Mouse (Mus musculus) neural tube, postnatal 0 days (tissue): ENCODE results near the gene Bmp15. TPM values are rescaled to one million over a fixed set of nuclear protein-coding genes. Genes with fewer than 3 reads are reported as not detected.

Source experiments
- polyA plus RNA-seq: library from polyadenylated mRNA; unstranded; fragments of >200 nt; fragmentation: Nextera tagmentation; extraction: Ambion mirVana; gene quantifications from 2 replicates; pipeline ENCODE4 v1.2.1, GENCODE M21; 2015

Gene Bmp15
- polyA plus RNA-seq, result 0.25 TPM in 2 replicates

GRCm38 (mm10) chrX:6320621-6321020, at the start of gene Bmp15:
TSS of gene Bmp15 (minus strand) at chrX:6320721.

Other genes starting within 250 kb of the Bmp15 start
- not detected in 2 replicates for gene AU022751, start 237.3 kb downstream of the Bmp15 start, polyA plus RNA-seq
- 36.6 and 40.3 TPM in 2 replicates for gene Nudt10, start 147.7 kb downstream of the Bmp15 start, polyA plus RNA-seq
- gene Shroom4, start 79.1 kb upstream of the Bmp15 start, polyA plus RNA-seq, result 0.84 and 1.2 TPM in 2 replicates